Mouse (Mus musculus): Measurements from ENCODE around the gene Etfdh.

DNA sequence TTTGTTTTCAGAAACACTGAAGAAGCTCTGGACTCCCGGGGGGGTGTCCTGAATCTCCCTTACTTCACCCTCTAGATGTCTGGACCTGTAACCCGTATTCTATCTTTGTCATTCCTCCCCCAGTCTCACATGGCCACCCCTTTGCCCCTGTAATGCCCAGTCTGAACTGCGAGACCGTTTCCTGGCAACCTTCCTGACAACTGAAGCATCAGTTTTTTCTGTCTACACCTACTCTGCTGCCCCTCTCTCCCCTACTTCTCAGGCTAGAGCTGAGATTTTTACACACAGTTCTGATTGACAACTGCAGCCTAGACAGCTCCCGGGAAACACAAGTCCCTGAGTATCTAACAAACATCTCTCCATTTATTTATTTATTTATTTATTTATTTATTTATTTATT is 52.4 kb downstream of the Etfdh start:
- TF ChIP-seq EP300 (IDR thresholded peaks at IDR 0.05; ENCODE audit: low read depth) (no peak), CTCF (IDR thresholded peaks at IDR 0.05; ENCODE audit: low read depth) (no peak)

Data from liver, embryonic 14.5 days (tissue).